Mouse (Mus musculus) lung, adult 2 months (tissue): ENCODE data around the gene Gkn3.
A peak's percentile ranks its signal among the peaks of the same experiment; 100 is the strongest.

Experiments used
- CTCF ChIP-seq: fragments of 200-500 bp; IDR thresholded peaks from 2 replicates; pipeline ENCODE4 v1.5.1; 2011; ENCODE audit warnings: mild to moderate bottlenecking, low read length, control low read depth; ENCODE audit not compliant: insufficient read depth
- POLR2A ChIP-seq: fragments of 200-500 bp; IDR thresholded peaks from 2 replicates; pipeline ENCODE4 v1.6.1; 2011; ENCODE audit warnings: low read depth, mild to moderate bottlenecking, control low read depth, low read length, borderline replicate concordance; ENCODE audit errors: extremely low read depth

DNA sequence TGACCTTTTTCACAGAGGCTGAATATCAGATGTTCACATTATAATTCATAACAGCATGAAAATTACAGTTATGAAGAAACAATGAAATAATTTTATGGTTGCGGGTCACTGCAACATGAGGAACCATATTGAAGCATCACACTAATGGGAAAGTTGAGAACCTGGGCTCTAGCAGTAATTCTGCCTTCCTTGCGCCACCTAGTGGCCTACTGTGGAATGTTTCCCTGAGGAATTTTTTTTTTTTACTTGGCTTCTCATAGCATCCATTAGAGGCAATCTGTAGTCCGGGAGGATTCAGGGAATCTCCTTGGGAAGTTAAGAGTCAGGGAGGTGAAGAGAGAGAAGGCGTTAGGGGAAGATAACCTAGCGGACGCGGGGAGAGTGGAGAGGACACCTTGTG is 2.5 kb downstream of the Gkn3 start:
- peak; percentile 59; the same call in 1 of the 2 replicates for TF ChIP-seq CTCF
- no peak for TF ChIP-seq POLR2A
